Mouse (Mus musculus): ENCODE results near the gene Gfer. TPM values are rescaled to one million over a fixed set of nuclear protein-coding genes. Genes with fewer than 3 reads are reported as not detected.

Gene Gfer
- polyA plus RNA-seq (2017; shearing (Covaris generic)): 10 to 100 TPM; 10.2 to 18.4 (median 13.1) TPM

GRCm38 (mm10) chr17:24696011-24696697, at the start of gene Gfer, which contains the start of gene Noxo1:
Gene Gfer (minus strand): TSS chr17:24696156.
Gene Noxo1 (plus strand): TSS chr17:24696234.
- ATAC-seq: peak; percentile 86

- ATAC-seq: no peak
These were observed 48.4 kb upstream of the Gfer start for GRCm38 (mm10) chr17:24744381-24744780.

GRCm38 (mm10) chr17:24743896-24744295, 47.9 kb upstream of the Gfer start:
- ATAC-seq: no peak

GRCm38 (mm10) chr17:24742307-24742706, 46.4 kb upstream of the Gfer start:
- ATAC-seq: no peak

- no peak for ATAC-seq
These were observed 44.0 kb upstream of the Gfer start for GRCm38 (mm10) chr17:24739926-24740325.

GRCm38 (mm10) chr17:24738238-24738637, 42.3 kb upstream of the Gfer start:
- no peak for ATAC-seq

GRCm38 (mm10) chr17:24737135-24737810, 41.3 kb upstream of the Gfer start:
- ATAC-seq: no peak

GRCm38 (mm10) chr17:24736330-24737051, 40.5 kb upstream of the Gfer start, which contains the start of gene Msrb1:
Gene Msrb1 (plus strand): TSS chr17:24736642.
- ATAC-seq: peak; percentile 100

GRCm38 (mm10) chr17:24735446-24735845, 39.5 kb upstream of the Gfer start:
- no peak for ATAC-seq

GRCm38 (mm10) chr17:24734513-24734912, 38.6 kb upstream of the Gfer start:
- ATAC-seq: no peak

GRCm38 (mm10) chr17:24733434-24734050, 37.6 kb upstream of the Gfer start:
- ATAC-seq: no peak

GRCm38 (mm10) chr17:24732233-24732935, 36.4 kb upstream of the Gfer start:
- ATAC-seq: no peak

- ATAC-seq: no peak
These were observed 34.8 kb upstream of the Gfer start for GRCm38 (mm10) chr17:24730787-24731186.

GRCm38 (mm10) chr17:24729067-24729466, 33.1 kb upstream of the Gfer start:
- ATAC-seq: no peak

- ATAC-seq: no peak
These were observed 32.2 kb upstream of the Gfer start for GRCm38 (mm10) chr17:24728184-24728583.

- no peak for ATAC-seq
These were observed 31.7 kb upstream of the Gfer start, which contains the start of gene Rpl3l for GRCm38 (mm10) chr17:24727618-24728017. Gene Rpl3l (plus strand): TSS chr17:24727820.

GRCm38 (mm10) chr17:24725637-24726390, 29.9 kb upstream of the Gfer start:
- no peak for ATAC-seq

- ATAC-seq: peak; percentile 44
These were observed 28.2 kb upstream of the Gfer start, which contains the start of gene Ndufb10 for GRCm38 (mm10) chr17:24724184-24724583. Gene Ndufb10 (minus strand): TSS chr17:24724478.

GRCm38 (mm10) chr17:24723881-24724180, 27.9 kb upstream of the Gfer start:
- peak; percentile 8 for ATAC-seq

- ATAC-seq: no peak
These were observed 27.3 kb upstream of the Gfer start for GRCm38 (mm10) chr17:24723122-24723880.
